Mouse (Mus musculus): ENCODE measurements around the gene Bud23.
"Not testable (repeated sequence)": the region's sequence is repeated elsewhere in the genome, so short reads cannot be mapped to it uniquely, and the experiment has no call there.

The Bud23 gene

GRCm38 (mm10) chr5:135064909-135065446 lies at the start of gene Bud23:
Gene Bud23, minus strand, starts transcription at chr5:135064959.
- not testable (repeated sequence) for H3K36me3 ChIP-seq (ENCODE audit: control insufficient read depth, insufficient read depth, low read length, poor library complexity, severe bottlenecking); DNase-seq (ENCODE audit: low read depth, low spot score); H3K27me3 ChIP-seq (ENCODE audit: control insufficient read depth, insufficient read depth, low read length, poor library complexity, severe bottlenecking)

- Histone ChIP-seq H3K27me3 (ENCODE audit: control insufficient read depth, insufficient read depth, low read length, poor library complexity, severe bottlenecking) (no peaks in the 10 kb centered on the region), H3K36me3 (ENCODE audit: control insufficient read depth, insufficient read depth, low read length, poor library complexity, severe bottlenecking) (no peaks in the 10 kb centered on the region)
- no peak for DNase-seq (ENCODE audit: low read depth, low spot score)
These were observed 49.0 kb upstream of the Bud23 start for GRCm38 (mm10) chr5:135113782-135114181.

- Histone ChIP-seq H3K27me3 (ENCODE audit: control insufficient read depth, insufficient read depth, low read length, poor library complexity, severe bottlenecking) (no peaks in the 10 kb centered on the region), H3K36me3 (ENCODE audit: control insufficient read depth, insufficient read depth, low read length, poor library complexity, severe bottlenecking) (no peaks in the 10 kb centered on the region)
- DNase-seq (ENCODE audit: low read depth, low spot score), result peak; percentile 21
These were observed 45.2 kb upstream of the Bud23 start for GRCm38 (mm10) chr5:135109976-135110375.

- Histone ChIP-seq H3K36me3 (ENCODE audit: control insufficient read depth, insufficient read depth, low read length, poor library complexity, severe bottlenecking) (no peaks in the 10 kb centered on the region), H3K27me3 (ENCODE audit: control insufficient read depth, insufficient read depth, low read length, poor library complexity, severe bottlenecking) (no peaks in the 10 kb centered on the region)
- DNase-seq (ENCODE audit: low read depth, low spot score), result no peak
These were observed 44.7 kb upstream of the Bud23 start for GRCm38 (mm10) chr5:135109426-135109825.

GRCm38 (mm10) chr5:135109017-135109416 lies 44.3 kb upstream of the Bud23 start:
- Histone ChIP-seq H3K27me3 (ENCODE audit: control insufficient read depth, insufficient read depth, low read length, poor library complexity, severe bottlenecking) (no peaks in the 10 kb centered on the region), H3K36me3 (ENCODE audit: control insufficient read depth, insufficient read depth, low read length, poor library complexity, severe bottlenecking) (no peaks in the 10 kb centered on the region)
- no peak for DNase-seq (ENCODE audit: low read depth, low spot score)

- H3K36me3 ChIP-seq (ENCODE audit: control insufficient read depth, insufficient read depth, low read length, poor library complexity, severe bottlenecking), result no peaks in the 10 kb centered on the region
- H3K27me3 ChIP-seq (ENCODE audit: control insufficient read depth, insufficient read depth, low read length, poor library complexity, severe bottlenecking), result no peaks in the 10 kb centered on the region
- DNase-seq (ENCODE audit: low read depth, low spot score), result peak; percentile 56
These were observed 43.1 kb upstream of the Bud23 start for GRCm38 (mm10) chr5:135107521-135108501.

GRCm38 (mm10) chr5:135106758-135107256 lies 42.0 kb upstream of the Bud23 start:
- peak; percentile 78 for DNase-seq (ENCODE audit: low read depth, low spot score)
- H3K36me3 ChIP-seq (ENCODE audit: control insufficient read depth, insufficient read depth, low read length, poor library complexity, severe bottlenecking), result no peaks in the 10 kb centered on the region
- no peaks in the 10 kb centered on the region for H3K27me3 ChIP-seq (ENCODE audit: control insufficient read depth, insufficient read depth, low read length, poor library complexity, severe bottlenecking)

GRCm38 (mm10) chr5:135103999-135104660 lies 39.4 kb upstream of the Bud23 start:
- peak; percentile 48 for DNase-seq (ENCODE audit: low read depth, low spot score)
- H3K36me3 ChIP-seq (ENCODE audit: control insufficient read depth, insufficient read depth, low read length, poor library complexity, severe bottlenecking), result no peaks in the 10 kb centered on the region

GRCm38 (mm10) chr5:135100981-135101380 lies 36.2 kb upstream of the Bud23 start:
- DNase-seq (ENCODE audit: low read depth, low spot score), result no peak
- H3K27me3 ChIP-seq (ENCODE audit: control insufficient read depth, insufficient read depth, low read length, poor library complexity, severe bottlenecking), result no peaks in the 10 kb centered on the region
- H3K36me3 ChIP-seq (ENCODE audit: control insufficient read depth, insufficient read depth, low read length, poor library complexity, severe bottlenecking), result no peaks in the 10 kb centered on the region

More at GRCm38 (mm10) chr5:135103999-135104660, 39.4 kb upstream of the Bud23 start:
- no peaks in the 10 kb centered on the region for H3K27me3 ChIP-seq (ENCODE audit: control insufficient read depth, insufficient read depth, low read length, poor library complexity, severe bottlenecking)

GRCm38 (mm10) chr5:135089653-135090052 lies 24.9 kb upstream of the Bud23 start, which contains the start of gene Mlxipl:
Gene Mlxipl, plus strand, starts transcription at chr5:135089890.
- H3K27me3 ChIP-seq (ENCODE audit: control insufficient read depth, insufficient read depth, low read length, poor library complexity, severe bottlenecking), result 0 out of 2 replicates have a peak, but pooled peaks cover 1% of the 10 kb centered on the region
- H3K36me3 ChIP-seq (ENCODE audit: control insufficient read depth, insufficient read depth, low read length, poor library complexity, severe bottlenecking), result no peaks in the 10 kb centered on the region

GRCm38 (mm10) chr5:135086871-135087270 lies 22.1 kb upstream of the Bud23 start:
- H3K36me3 ChIP-seq (ENCODE audit: control insufficient read depth, insufficient read depth, low read length, poor library complexity, severe bottlenecking), result no peaks in the 10 kb centered on the region
- 0 out of 2 replicates have a peak, but pooled peaks cover 1% of the 10 kb centered on the region for H3K27me3 ChIP-seq (ENCODE audit: control insufficient read depth, insufficient read depth, low read length, poor library complexity, severe bottlenecking)
- no peak for DNase-seq (ENCODE audit: low read depth, low spot score)

More at GRCm38 (mm10) chr5:135089653-135090052, 24.9 kb upstream of the Bud23 start, which contains the start of gene Mlxipl:
- no peak for DNase-seq (ENCODE audit: low read depth, low spot score)

GRCm38 (mm10) chr5:135080539-135080938 lies 15.8 kb upstream of the Bud23 start:
- no peak for DNase-seq (ENCODE audit: low read depth, low spot score)
- Histone ChIP-seq H3K27me3 (ENCODE audit: control insufficient read depth, insufficient read depth, low read length, poor library complexity, severe bottlenecking) (no peaks in the 10 kb centered on the region), H3K36me3 (ENCODE audit: control insufficient read depth, insufficient read depth, low read length, poor library complexity, severe bottlenecking) (no peaks in the 10 kb centered on the region)

- Histone ChIP-seq H3K27me3 (ENCODE audit: control insufficient read depth, insufficient read depth, low read length, poor library complexity, severe bottlenecking) (no peaks in the 10 kb centered on the region), H3K36me3 (ENCODE audit: control insufficient read depth, insufficient read depth, low read length, poor library complexity, severe bottlenecking) (no peaks in the 10 kb centered on the region)
- no peak for DNase-seq (ENCODE audit: low read depth, low spot score)
These were observed 14.8 kb upstream of the Bud23 start for GRCm38 (mm10) chr5:135079578-135079977.

- DNase-seq (ENCODE audit: low read depth, low spot score), result no peak
- no peaks in the 10 kb centered on the region for H3K36me3 ChIP-seq (ENCODE audit: control insufficient read depth, insufficient read depth, low read length, poor library complexity, severe bottlenecking)
- no peaks in the 10 kb centered on the region for H3K27me3 ChIP-seq (ENCODE audit: control insufficient read depth, insufficient read depth, low read length, poor library complexity, severe bottlenecking)
These were observed 13.7 kb upstream of the Bud23 start for GRCm38 (mm10) chr5:135078482-135078810.
